Mouse (Mus musculus): ENCODE data around the gene Pxn. TPM values are rescaled to one million over a fixed set of nuclear protein-coding genes. Genes with fewer than 3 reads are reported as not detected.

The Pxn gene
- polyA plus RNA-seq, 1 experiment from 2014 or later, result 44.5 TPM

DNA sequence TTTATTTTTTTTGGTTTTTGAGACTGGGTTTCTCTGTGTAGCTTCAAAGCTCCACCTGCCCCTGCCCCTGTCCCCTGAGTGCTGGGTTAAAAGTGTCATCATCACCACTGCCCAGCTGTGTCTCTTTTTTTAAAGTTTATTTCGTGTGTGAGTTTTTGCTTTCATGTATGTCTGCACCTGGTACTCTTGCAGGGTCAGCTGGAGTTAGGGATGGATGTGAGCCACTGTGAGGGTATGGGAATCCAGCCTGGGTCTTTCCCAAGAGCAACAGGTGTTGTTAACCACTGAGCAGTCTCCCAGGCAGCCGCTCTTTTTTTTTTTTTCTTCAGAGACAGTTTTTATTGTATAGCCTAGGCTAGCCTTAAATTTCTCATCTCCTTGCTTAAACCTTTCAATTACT is 80.3 kb downstream of the Pxn start:
- WGBS, result 96% methylated on average over 2 of the region's 2 CpGs
- H3K27ac ChIP-seq (ENCODE audit: low read length), result no peak overlapping the region

DNA sequence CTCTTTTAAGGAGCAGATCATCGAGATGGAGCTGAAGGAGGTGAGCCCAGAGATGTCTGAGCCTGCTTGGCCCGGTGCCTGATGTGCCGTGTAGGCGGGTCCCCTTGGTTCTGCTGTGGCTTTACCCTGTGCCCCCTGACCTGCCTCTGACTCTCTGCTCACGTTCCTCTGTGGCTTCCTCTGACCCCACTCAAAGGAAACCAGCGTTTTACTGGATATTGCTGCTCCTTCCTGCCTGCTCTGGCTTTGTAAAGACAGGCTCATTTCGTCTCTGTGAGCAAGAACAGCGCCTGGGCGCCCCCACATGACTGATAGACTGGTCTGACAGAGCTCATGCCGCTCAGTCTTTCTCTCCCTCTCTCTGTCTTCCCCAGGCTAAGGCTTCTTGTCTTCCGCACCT is 84.6 kb downstream of the Pxn start:
- Histone ChIP-seq H3K27ac (ENCODE audit: low read length) (no peak overlapping the region), H3K4me3 (replicated peaks; ENCODE audit: low read length) (no peak overlapping the region), H3K4me1 (ENCODE audit: control insufficient read depth, insufficient read depth, low read length) (no peaks in the 10 kb centered on the region), H3K36me3 (ENCODE audit: control insufficient read depth, insufficient read depth, low read length) (peaks cover 36% of the 10 kb centered on the region; the same call in 1 of the 2 replicates), H3K27me3 (ENCODE audit: control insufficient read depth, insufficient read depth, low read length) (no peaks in the 10 kb centered on the region), H3K9me3 (replicated peaks; ENCODE audit: control insufficient read depth, low read length) (no peaks in the 10 kb centered on the region), H3K4me2 (ENCODE audit: low read depth, low read length) (no peak overlapping the region), H3K9ac (ENCODE audit: low read length) (no peak overlapping the region)
- WGBS, result 75% methylated on average over 11 of the region's 11 CpGs
- ATAC-seq (ENCODE audit: insufficient read depth, low FRiP score), result no peak

More for the DNA sequence above, 80.3 kb downstream of the Pxn start:
- no peak overlapping the region for H3K4me2 ChIP-seq (ENCODE audit: low read depth, low read length)
- H3K9me3 ChIP-seq (replicated peaks; ENCODE audit: control insufficient read depth, low read length), result peaks cover 10% of the 10 kb centered on the region
- no peak for ATAC-seq (ENCODE audit: insufficient read depth, low FRiP score)
- H3K4me3 ChIP-seq (replicated peaks; ENCODE audit: low read length), result no peak overlapping the region
- no peaks in the 10 kb centered on the region for H3K4me1 ChIP-seq (ENCODE audit: control insufficient read depth, insufficient read depth, low read length)
- no peak overlapping the region for H3K9ac ChIP-seq (ENCODE audit: low read length)
- H3K27me3 ChIP-seq (ENCODE audit: control insufficient read depth, insufficient read depth, low read length), result no peaks in the 10 kb centered on the region
- H3K36me3 ChIP-seq (ENCODE audit: control insufficient read depth, insufficient read depth, low read length), result peaks cover 35% of the 10 kb centered on the region

DNA sequence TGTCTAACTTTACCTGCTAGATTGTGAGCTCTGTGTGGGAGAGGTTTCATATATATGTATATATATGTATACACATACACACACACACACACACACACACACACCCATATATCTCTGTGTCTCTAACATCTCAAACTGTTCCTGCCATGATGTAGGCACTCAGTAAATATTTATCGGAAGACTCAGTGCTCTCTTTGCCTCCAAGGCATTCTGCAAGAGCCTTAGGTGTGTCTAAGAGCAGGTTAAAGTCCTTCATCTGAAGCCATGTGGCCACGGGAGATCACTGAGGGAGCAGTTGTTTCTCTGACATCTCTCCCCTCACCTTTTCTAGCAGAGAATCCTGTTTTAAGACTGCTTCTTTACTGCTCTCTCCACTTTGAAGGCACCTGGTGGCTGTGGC is 85.0 kb downstream of the Pxn start:
- no peak overlapping the region for H3K4me3 ChIP-seq (replicated peaks; ENCODE audit: low read length)
- H3K4me2 ChIP-seq (ENCODE audit: low read depth, low read length), result no peak overlapping the region
- no peaks in the 10 kb centered on the region for H3K27me3 ChIP-seq (ENCODE audit: control insufficient read depth, insufficient read depth, low read length)
- ATAC-seq (ENCODE audit: insufficient read depth, low FRiP score), result no peak
- H3K36me3 ChIP-seq (ENCODE audit: control insufficient read depth, insufficient read depth, low read length), result peaks cover 41% of the 10 kb centered on the region
- H3K27ac ChIP-seq (ENCODE audit: low read length), result no peak overlapping the region
- H3K9ac ChIP-seq (ENCODE audit: low read length), result no peak overlapping the region
- no peaks in the 10 kb centered on the region for H3K4me1 ChIP-seq (ENCODE audit: control insufficient read depth, insufficient read depth, low read length)
- H3K9me3 ChIP-seq (replicated peaks; ENCODE audit: control insufficient read depth, low read length), result no peaks in the 10 kb centered on the region
- 82% methylated on average over 2 of the region's 2 CpGs for WGBS

DNA sequence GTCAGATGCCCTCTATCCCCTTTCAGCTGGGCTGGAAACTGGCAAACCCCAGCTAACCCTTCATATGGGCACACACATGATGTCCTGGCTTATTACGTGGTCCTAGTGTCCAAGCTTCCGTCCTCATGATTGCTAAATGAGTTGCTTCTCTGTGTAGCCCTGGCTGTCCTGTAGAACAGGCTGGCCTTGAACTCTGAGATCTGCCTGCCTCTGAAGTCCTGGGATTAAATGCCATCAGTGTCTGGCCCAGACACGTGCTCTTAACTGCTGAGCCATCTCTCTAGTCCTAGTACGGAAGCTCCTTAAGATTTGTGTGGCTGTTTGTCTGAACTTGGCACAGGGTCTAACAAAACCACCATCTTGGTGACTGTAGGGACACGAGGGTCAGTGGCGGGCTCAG is 97.1 kb downstream of the Pxn start:
- Histone ChIP-seq H3K27ac (ENCODE audit: low read length) (no peak overlapping the region), H3K9me3 (replicated peaks; ENCODE audit: control insufficient read depth, low read length) (no peaks in the 10 kb centered on the region), H3K9ac (ENCODE audit: low read length) (no peak overlapping the region), H3K36me3 (ENCODE audit: control insufficient read depth, insufficient read depth, low read length) (peaks cover 19% of the 10 kb centered on the region), H3K27me3 (ENCODE audit: control insufficient read depth, insufficient read depth, low read length) (no peaks in the 10 kb centered on the region), H3K4me1 (ENCODE audit: control insufficient read depth, insufficient read depth, low read length) (no peaks in the 10 kb centered on the region), H3K4me2 (ENCODE audit: low read depth, low read length) (no peak overlapping the region), H3K4me3 (replicated peaks; ENCODE audit: low read length) (no peak overlapping the region)
- WGBS, result 92% methylated on average over 6 of the region's 6 CpGs
- no peak for ATAC-seq (ENCODE audit: insufficient read depth, low FRiP score)

Small RNAs within 50 kb of the gene (microRNA-seq; reads per million reads assigned to microRNA genes)
- gene Mir7029, result 0.83 reads per million

Other genes starting within 250 kb of the Pxn start
- gene Rnf10, start 233.8 kb upstream of the Pxn start, polyA plus RNA-seq (2015; fragmentation: Nextera tagmentation; extraction: Ambion mirVana), result 85.1 and 99.8 TPM in 2 replicates
- 46.5 and 49.2 TPM in 2 replicates for gene Coq5, start 227.0 kb upstream of the Pxn start, polyA plus RNA-seq (2015; fragmentation: Nextera tagmentation; extraction: Ambion mirVana)
- gene Dynll1, start 205.7 kb upstream of the Pxn start, polyA plus RNA-seq (2015; fragmentation: Nextera tagmentation; extraction: Ambion mirVana), result 1,419 and 1,514 TPM in 2 replicates
- 111 and 127 TPM in 2 replicates for gene Srsf9, start 179.5 kb upstream of the Pxn start, polyA plus RNA-seq (2015; fragmentation: Nextera tagmentation; extraction: Ambion mirVana)
- 21.3 and 24.5 TPM in 2 replicates for gene Gatc, start 165.5 kb upstream of the Pxn start, polyA plus RNA-seq (2015; fragmentation: Nextera tagmentation; extraction: Ambion mirVana)
- 49.4 and 60.9 TPM in 2 replicates for gene Triap1, start 165.5 kb upstream of the Pxn start, polyA plus RNA-seq (2015; fragmentation: Nextera tagmentation; extraction: Ambion mirVana)
- 927 and 1,043 TPM in 2 replicates for gene Cox6a1, start 157.7 kb upstream of the Pxn start, polyA plus RNA-seq (2015; fragmentation: Nextera tagmentation; extraction: Ambion mirVana)
- gene Msi1, start 77.1 kb upstream of the Pxn start, polyA plus RNA-seq (2015; fragmentation: Nextera tagmentation; extraction: Ambion mirVana), result 3.5 and 4.9 TPM in 2 replicates
- 16.6 and 20.5 TPM in 2 replicates for gene Pla2g1b, start 40.4 kb upstream of the Pxn start, polyA plus RNA-seq (2015; fragmentation: Nextera tagmentation; extraction: Ambion mirVana)
- gene Sirt4, start 22.0 kb upstream of the Pxn start, polyA plus RNA-seq (2015; fragmentation: Nextera tagmentation; extraction: Ambion mirVana), result 24.4 and 28.0 TPM in 2 replicates
- 1,450 and 1,538 TPM in 2 replicates for gene Rplp0, start 52.8 kb downstream of the Pxn start, polyA plus RNA-seq (2015; fragmentation: Nextera tagmentation; extraction: Ambion mirVana)
- gene Gcn1l1, start 58.6 kb downstream of the Pxn start, polyA plus RNA-seq (2015; fragmentation: Nextera tagmentation; extraction: Ambion mirVana), result 33.6 and 35.1 TPM in 2 replicates
- 4.4 and 5.5 TPM in 2 replicates for gene Rab35, start 125.2 kb downstream of the Pxn start, polyA plus RNA-seq (2015; fragmentation: Nextera tagmentation; extraction: Ambion mirVana)
- 12.5 and 14.5 TPM in 2 replicates for gene Bicdl1, start 224.9 kb downstream of the Pxn start, polyA plus RNA-seq (2015; fragmentation: Nextera tagmentation; extraction: Ambion mirVana)

Data from stomach, embryonic 16.5 days (tissue).